Mouse (Mus musculus) urinary bladder, postnatal 10 days (tissue): ENCODE measurements around the gene Vmn2r48.
"Not testable (repeated sequence)": the region's sequence is repeated elsewhere in the genome, so short reads cannot be mapped to it uniquely, and the experiment has no call there.

Experiments used
- DNase-seq: peaks from one replicate; pipeline ENCODE4 v3.0.0; 2022; ENCODE audit warnings: low spot score

Gene Vmn2r48

DNA sequence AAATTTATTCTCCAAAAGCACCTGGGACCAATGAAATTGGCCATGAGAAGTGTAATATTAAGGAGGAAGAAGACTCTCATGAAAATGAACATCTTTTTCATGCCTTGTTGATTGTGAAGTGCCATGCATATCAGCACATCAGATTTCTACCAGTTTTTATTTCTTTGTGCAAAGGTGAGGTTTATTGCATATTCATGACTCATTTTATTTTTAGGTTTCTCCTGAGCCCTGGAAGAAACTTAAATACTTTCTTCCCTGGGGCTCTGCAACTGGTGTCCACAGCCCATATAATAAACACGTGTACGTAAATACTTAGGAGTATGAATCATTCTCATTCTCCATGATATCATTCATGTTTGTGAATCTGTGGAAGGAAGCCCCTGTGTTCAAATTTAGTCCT is at the start of gene Vmn2r48:
Vmn2r48 (minus strand) TSS at position 101 of the 400 bp plus-strand sequence.
- DNase-seq, result not testable (repeated sequence)

DNA sequence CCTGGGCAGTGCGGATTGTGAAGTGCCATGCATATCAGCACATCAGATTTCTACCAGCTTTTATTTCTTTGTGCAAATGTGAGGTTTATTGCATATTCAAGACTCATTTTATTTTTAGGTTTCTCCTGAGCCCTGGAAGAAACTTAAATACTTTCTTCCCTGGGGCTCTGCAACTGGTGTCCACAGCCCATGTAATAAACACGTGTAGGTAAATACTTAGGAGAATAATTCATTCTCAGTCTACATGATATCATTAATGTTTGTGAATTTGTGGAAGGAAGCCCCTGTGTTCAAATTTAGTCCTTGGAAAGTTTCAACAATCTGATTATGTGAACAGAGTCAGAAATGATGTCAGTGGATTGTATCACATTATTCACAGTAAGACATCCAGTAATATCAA is 38.8 kb upstream of the Vmn2r48 start, which contains the start of gene Vmn2r49:
Vmn2r49 (minus strand) TSS at position 101 of the 400 bp plus-strand sequence.
- DNase-seq, result not testable (repeated sequence)
